Comparison of ENCODE assay signal across 17 mouse cellular contexts in genomic region chr4:94186997-94187396, GRCm38 (mm10).
DNase-seq lines count a peak whose midpoint lies in the region; ATAC-seq and TF ChIP-seq lines count a peak whose summit lies in the region.
"Had no signal": no experiment of that assay in that cellular context is flagged by ENCODE, and none has a peak within 500 bp of the region (broad histone marks: within the 10 kb centered on the region; RNA-seq: fewer than 3 reads in every experiment).

No protein-coding gene starts in this region.

- TF ChIP-seq RAD21 in MEL (IDR thresholded peaks at IDR 0.05; ENCODE audit: low read depth, low read length): no peak

- ATAC-seq in hindbrain, postnatal 0 days: no peak
- peak; percentile 74; the same call in 1 of the 2 replicates for ATAC-seq in lung, embryonic 15.5 days (ENCODE audit: borderline replicate concordance, extremely low read depth, low FRiP score, low TSS enrichment)
- ATAC-seq: CD4-positive, CD25-positive, alpha-beta regulatory T cell, adult 4 months; hindbrain, embryonic 16.5 days had no signal

- no peaks in the 10 kb centered on the region for H3K36me3 ChIP-seq in hindbrain, postnatal 0 days (ENCODE audit: insufficient read depth, low read length)
- H3K36me3 ChIP-seq in hindbrain, embryonic 10.5 days: no peaks in the 10 kb centered on the region
- no peaks in the 10 kb centered on the region for H3K36me3 ChIP-seq in lung, embryonic 15.5 days
- peaks cover 0 to 11% of the 10 kb centered on the region in 2 experiments; a peak in 2 of 4 replicates for H3K36me3 ChIP-seq in MEL (ENCODE audit: control insufficient read depth in 1 of 2, insufficient read depth in 2 of 2, low read length in 2 of 2)
- H3K36me3 ChIP-seq: midbrain, embryonic 12.5 days had no signal

- H3K4me3 ChIP-seq in hindbrain, postnatal 0 days (ENCODE audit: low read length): no peak overlapping the region
- H3K4me3 ChIP-seq in hindbrain, embryonic 10.5 days: no peak overlapping the region
- H3K4me3 ChIP-seq in lung, embryonic 15.5 days: no peak overlapping the region
- H3K4me3 ChIP-seq in MEL (ENCODE audit: control insufficient read depth in 1 of 2, insufficient read depth in 1 of 2, low read depth in 2 of 2, low read length in 2 of 2): peak overlapping the region in 1 of 2 experiments; percentile 28; a peak in 1 of 4 replicates
- H3K4me3 ChIP-seq: midbrain, embryonic 12.5 days had no signal

- TF ChIP-seq CTCF in hindbrain, postnatal 0 days (IDR thresholded peaks at IDR 0.05; ENCODE audit: low read depth): no peak
- TF ChIP-seq CTCF in MEL (IDR thresholded peaks at IDR 0.05 in 2 of 3, conservative IDR thresholded peaks at IDR 0.05 in 1 of 3; ENCODE audit: control insufficient read depth in 1 of 3, insufficient read depth in 1 of 3, low read depth in 2 of 3, low read length in 3 of 3, poor library complexity in 1 of 3, severe bottlenecking in 1 of 3): no peak
- TF ChIP-seq CTCF in brain, embryonic 14.5 days (IDR thresholded peaks at IDR 0.05; ENCODE audit: borderline replicate concordance, extremely low read depth, insufficient read depth, insufficient read length): no peak

- no peaks in the 10 kb centered on the region for H3K79me2 ChIP-seq in MEL (ENCODE audit: control insufficient read depth, insufficient read depth, low read length, poor library complexity)

- no peaks in the 10 kb centered on the region for H3K4me1 ChIP-seq in hindbrain, postnatal 0 days (ENCODE audit: insufficient read depth, low read length)
- no peaks in the 10 kb centered on the region for H3K4me1 ChIP-seq in hindbrain, embryonic 10.5 days (replicated peaks)
- H3K4me1 ChIP-seq in lung, embryonic 15.5 days: peaks cover 7% of the 10 kb centered on the region; the same call in 1 of the 2 replicates
- H3K4me1 ChIP-seq in MEL (ENCODE audit: control insufficient read depth in 1 of 2, insufficient read depth in 2 of 2, low read length in 2 of 2): peaks cover 8% of the 10 kb centered on the region in 2 experiments; a peak in 3 of 4 replicates
- H3K4me1 ChIP-seq: midbrain, embryonic 12.5 days had no signal

- no peak for TF ChIP-seq POLR2A in MEL (IDR thresholded peaks at IDR 0.05; ENCODE audit: control insufficient read depth in 1 of 2, insufficient read depth in 1 of 2, low read depth in 1 of 2, low read length in 2 of 2, poor library complexity in 1 of 2)
- TF ChIP-seq POLR2A in brain, embryonic 14.5 days (IDR thresholded peaks at IDR 0.05; ENCODE audit: borderline replicate concordance, extremely low read depth, insufficient read depth, insufficient read length, poor library complexity, severe bottlenecking): no peak

- WGBS in hindbrain, postnatal 0 days: 65% methylated on average over 4 of the region's 4 CpGs
- 87% methylated on average over 4 of the region's 4 CpGs for WGBS in hindbrain, embryonic 10.5 days
- 37% methylated on average over 4 of the region's 4 CpGs for WGBS in lung, embryonic 15.5 days

- no peak overlapping the region for H3K9ac ChIP-seq in hindbrain, postnatal 0 days (replicated peaks; ENCODE audit: low read length)
- H3K9ac ChIP-seq in lung, embryonic 15.5 days: no peak overlapping the region
- no peak overlapping the region for H3K9ac ChIP-seq in MEL (ENCODE audit: control insufficient read depth, low read depth, low read length, poor library complexity, severe bottlenecking)
- H3K9ac ChIP-seq: midbrain, embryonic 12.5 days had no signal

- DNase-seq in hindbrain, postnatal 0 days (ENCODE audit: low spot score): peak; percentile 7
- DNase-seq in hindbrain, embryonic 10.5 days (ENCODE audit: low spot score): no peak
- DNase-seq in lung, adult 18-20 months: no peak
- DNase-seq in MEL (ENCODE audit: low read depth, low spot score): peak; percentile 54
- DNase-seq in brain, embryonic 14.5 days (ENCODE audit: low read depth): peak; percentile 58
- no peak for DNase-seq in embryo, embryonic 9.5 days (ENCODE audit: extremely low spot score)
- DNase-seq: adrenal gland, postnatal 14 days; cerebellum, adult 9-11 months; heart, adult 11 months; liver; lung, postnatal 4 days; right cerebral cortex, postnatal 25 days; thymus, adult 2 months had no signal

- peak; percentile 63 to 65; a peak in 3 of 4 replicates for TF ChIP-seq EP300 in MEL (IDR thresholded peaks at IDR 0.05; ENCODE audit: low read depth in 1 of 2, low read length in 2 of 2)

- H3K9me3 ChIP-seq in hindbrain, postnatal 0 days (ENCODE audit: low read length): no peaks in the 10 kb centered on the region
- no peaks in the 10 kb centered on the region for H3K9me3 ChIP-seq in hindbrain, embryonic 10.5 days
- H3K9me3 ChIP-seq in lung, embryonic 15.5 days: no peaks in the 10 kb centered on the region
- H3K9me3 ChIP-seq in MEL (replicated peaks; ENCODE audit: insufficient read depth, low read length): no peaks in the 10 kb centered on the region
- H3K9me3 ChIP-seq: midbrain, embryonic 12.5 days had no signal

- H3K4me2 ChIP-seq in hindbrain, postnatal 0 days (ENCODE audit: low read depth, low read length): no peak overlapping the region
- no peak overlapping the region for H3K4me2 ChIP-seq in lung, embryonic 15.5 days
- H3K4me2 ChIP-seq: midbrain, embryonic 12.5 days had no signal

- H3K27me3 ChIP-seq in hindbrain, postnatal 0 days (ENCODE audit: insufficient read depth, low read length): no peaks in the 10 kb centered on the region
- no peaks in the 10 kb centered on the region for H3K27me3 ChIP-seq in hindbrain, embryonic 10.5 days (ENCODE audit: insufficient read depth, poor library complexity, severe bottlenecking)
- no peaks in the 10 kb centered on the region for H3K27me3 ChIP-seq in lung, embryonic 15.5 days
- H3K27me3 ChIP-seq in MEL (ENCODE audit: control insufficient read depth in 1 of 2, insufficient read depth in 2 of 2, low read length in 2 of 2): no peaks in the 10 kb centered on the region
- H3K27me3 ChIP-seq: midbrain, embryonic 12.5 days had no signal

- no peak overlapping the region for H3K27ac ChIP-seq in hindbrain, postnatal 0 days
- H3K27ac ChIP-seq in hindbrain, embryonic 10.5 days: no peak overlapping the region
- no peak overlapping the region for H3K27ac ChIP-seq in lung, embryonic 15.5 days
- H3K27ac ChIP-seq in MEL (ENCODE audit: control insufficient read depth, low read depth, low read length): no peak overlapping the region
- H3K27ac ChIP-seq: midbrain, embryonic 12.5 days had no signal

TF ChIP-seq in MEL, 35 proteins besides CTCF, POLR2A, EP300 and RAD21:
- peak; percentile 22; the same call in 1 of the 2 replicates for TF ChIP-seq RCOR1 (IDR thresholded peaks at IDR 0.05; ENCODE audit: low read depth, low read length)
- TF ChIP-seq TAL1 (IDR thresholded peaks at IDR 0.05; ENCODE audit: low read length): no peak
- 0 out of 2 replicates have a peak, but pooled peaks have one; percentile 17 for TF ChIP-seq JUND (IDR thresholded peaks at IDR 0.05; ENCODE audit: low read depth, low read length)
- TF ChIP-seq CHD1 (IDR thresholded peaks at IDR 0.05; ENCODE audit: low read depth, low read length): no peak
- TF ChIP-seq USF2 (IDR thresholded peaks at IDR 0.05; ENCODE audit: borderline replicate concordance in 1 of 2, insufficient read depth in 1 of 2, low read depth in 1 of 2, low read length in 2 of 2): no peak
- TF ChIP-seq MAX (IDR thresholded peaks at IDR 0.05; ENCODE audit: low read length): peak; percentile 36; the same call in 1 of the 2 replicates
- no peak for TF ChIP-seq E2F4 (IDR thresholded peaks at IDR 0.05; ENCODE audit: borderline replicate concordance, low read depth, low read length)
- TF ChIP-seq ETS1 (IDR thresholded peaks at IDR 0.05; ENCODE audit: low read depth, low read length): peak; percentile 71; the same call in 1 of the 2 replicates
- no peak for TF ChIP-seq ZMIZ1 (IDR thresholded peaks at IDR 0.05; ENCODE audit: low read depth, low read length)
- no peak for TF ChIP-seq MEF2A (IDR thresholded peaks at IDR 0.05; ENCODE audit: extremely low read depth, insufficient replicate concordance, low read depth, low read length, poor library complexity, severe bottlenecking)
- TF ChIP-seq GATA1 (IDR thresholded peaks at IDR 0.05; ENCODE audit: low read depth, low read length): peak; percentile 14; the same call in 1 of the 2 replicates
- TF ChIP-seq USF1 (IDR thresholded peaks at IDR 0.05; ENCODE audit: low read depth, low read length): no peak
- 0 out of 2 replicates have a peak, but pooled peaks have one; percentile 35 for TF ChIP-seq MXI1 (IDR thresholded peaks at IDR 0.05; ENCODE audit: low read depth, low read length)
- no peak for TF ChIP-seq POLR2AphosphoS5 (IDR thresholded peaks at IDR 0.05; ENCODE audit: borderline replicate concordance, low read depth, low read length)
- peak; percentile 45; the same call in 1 of the 2 replicates for TF ChIP-seq TCF12 (IDR thresholded peaks at IDR 0.05; ENCODE audit: low read depth, low read length)
- TF ChIP-seq ZNF384 (IDR thresholded peaks at IDR 0.05; ENCODE audit: low read depth, low read length): no peak
- 0 out of 2 replicates have a peak, but pooled peaks have one; percentile 26 for TF ChIP-seq CHD2 (IDR thresholded peaks at IDR 0.05; ENCODE audit: low read length)
- TF ChIP-seq ZC3H11A (IDR thresholded peaks at IDR 0.05; ENCODE audit: low read depth, low read length): no peak
- TF ChIP-seq NRF1 (IDR thresholded peaks at IDR 0.05; ENCODE audit: insufficient read depth, low read depth, low read length, poor library complexity, severe bottlenecking): no peak

Comparison
In these comparisons a context has a peak if more than half of its experiments do, and no peak if none do; other contexts are left out.
1. DNase-seq: peak in hindbrain, postnatal 0 days (single experiment), MEL (single experiment) and brain, embryonic 14.5 days (single experiment); none in hindbrain, embryonic 10.5 days (single experiment), lung, adult 18-20 months (0 of 2) and embryo, embryonic 9.5 days (single experiment).